ENCODE assay signal across 8 mouse cellular contexts in genomic region chr7:80370649-80371040, GRCm38 (mm10). TPM values are rescaled to one million over a fixed set of nuclear protein-coding genes. Genes with fewer than 3 reads are reported as not detected.
DNase-seq lines count a peak whose midpoint lies in the region; ATAC-seq and TF ChIP-seq lines count a peak whose summit lies in the region.

No protein-coding gene starts in this region.

- TF ChIP-seq EP300 in lung, postnatal 0 days (IDR thresholded peaks at IDR 0.05) = no peak

- peak; percentile 75 for DNase-seq in forebrain, postnatal 0 days
- peak; percentile 85 for DNase-seq in heart, postnatal 4 days
- DNase-seq in layer of hippocampus, postnatal 10 days (ENCODE audit: low spot score in 2 of 2) = peak; percentile 77 to 80
- peak; percentile 86 for DNase-seq in lung, postnatal 0 days (ENCODE audit: low spot score)
- peak; percentile 62 for DNase-seq in ovary, postnatal 14 days (ENCODE audit: low spot score)
- peak; percentile 79 to 82 for DNase-seq in thymus, postnatal 10 days (ENCODE audit: low spot score in 2 of 2)

- H3K27me3 ChIP-seq in E14TG2a.4 (ENCODE audit: insufficient read depth, low read length) = peaks cover 56% of the 10 kb centered on the region
- H3K27me3 ChIP-seq in forebrain, postnatal 0 days (ENCODE audit: insufficient read depth, low read length) = no peaks in the 10 kb centered on the region
- H3K27me3 ChIP-seq in lung, postnatal 0 days (replicated peaks; ENCODE audit: insufficient read depth, low read length) = no peaks in the 10 kb centered on the region

- H3K9me3 ChIP-seq in E14TG2a.4 (ENCODE audit: low read length) = no peaks in the 10 kb centered on the region
- no peaks in the 10 kb centered on the region for H3K9me3 ChIP-seq in forebrain, postnatal 0 days (ENCODE audit: low read length)
- no peaks in the 10 kb centered on the region for H3K9me3 ChIP-seq in lung, postnatal 0 days (ENCODE audit: low read length)

- ATAC-seq in forebrain, postnatal 0 days = peak; percentile 67
- peak; percentile 64 for ATAC-seq in lung, postnatal 0 days

- H3K36me3 ChIP-seq in E14TG2a.4 (ENCODE audit: insufficient read depth, low read length) = peaks cover 21% of the 10 kb centered on the region
- peaks cover 29% of the 10 kb centered on the region for H3K36me3 ChIP-seq in forebrain, postnatal 0 days (ENCODE audit: insufficient read depth)
- 0 out of 2 replicates have a peak, but pooled peaks cover 4% of the 10 kb centered on the region for H3K36me3 ChIP-seq in lung, postnatal 0 days (ENCODE audit: insufficient read depth, low read length)

- TF ChIP-seq CTCF in E14TG2a.4 (conservative IDR thresholded peaks at IDR 0.05; ENCODE audit: low read length) = no peak
- no peak for TF ChIP-seq CTCF in forebrain, postnatal 0 days (IDR thresholded peaks at IDR 0.05; ENCODE audit: low read depth)
- TF ChIP-seq CTCF in lung, postnatal 0 days (IDR thresholded peaks at IDR 0.05) = no peak; the same call in 1 of the 2 replicates

- H3K4me2 ChIP-seq in forebrain, postnatal 0 days (ENCODE audit: low read depth) = peak overlapping the region; percentile 49
- H3K4me2 ChIP-seq in lung, postnatal 0 days (replicated peaks; ENCODE audit: low read depth, low read length) = peak overlapping the region; percentile 91

- 1% methylated on average over 29 of the region's 31 CpGs for WGBS in forebrain, postnatal 0 days
- WGBS in lung, postnatal 0 days = under 1% methylated on average over 22 of the region's 31 CpGs

- peaks cover 41% of the 10 kb centered on the region for H3K4me1 ChIP-seq in E14TG2a.4 (replicated peaks; ENCODE audit: low read depth, low read length)
- H3K4me1 ChIP-seq in brown adipose tissue, adult 24 weeks (ENCODE audit: control insufficient read depth, insufficient read depth, insufficient read length, low read length) = peaks cover 3% of the 10 kb centered on the region; the same call in 1 of the 2 replicates
- no peaks in the 10 kb centered on the region for H3K4me1 ChIP-seq in forebrain, postnatal 0 days (ENCODE audit: insufficient read depth)
- H3K4me1 ChIP-seq in lung, postnatal 0 days (ENCODE audit: insufficient read depth, low read depth, low read length) = peaks cover 8% of the 10 kb centered on the region

- H3K9ac ChIP-seq in forebrain, postnatal 0 days = peak overlapping the region; percentile 86
- H3K9ac ChIP-seq in lung, postnatal 0 days (replicated peaks; ENCODE audit: low read depth) = peak overlapping the region; percentile 64

- peak overlapping the region; percentile 54 for H3K27ac ChIP-seq in brown adipose tissue, adult 24 weeks (replicated peaks; ENCODE audit: low read depth, low read length)
- H3K27ac ChIP-seq in forebrain, postnatal 0 days (ENCODE audit: low read depth, low read length) = peak overlapping the region; percentile 85
- H3K27ac ChIP-seq in lung, postnatal 0 days (ENCODE audit: low read length) = peak overlapping the region; percentile 87

- peak overlapping the region; percentile 86 for H3K4me3 ChIP-seq in E14TG2a.4 (replicated peaks; ENCODE audit: low read length)
- peak overlapping the region; percentile 84 for H3K4me3 ChIP-seq in brown adipose tissue, adult 24 weeks (ENCODE audit: insufficient read depth, low read depth, low read length)
- H3K4me3 ChIP-seq in forebrain, postnatal 0 days (ENCODE audit: low read depth, low read length) = peak overlapping the region; percentile 84
- peak overlapping the region; percentile 92 for H3K4me3 ChIP-seq in lung, postnatal 0 days (ENCODE audit: low read depth, low read length)

RNA-seq across cellular contexts. Expression of gene Man2a2, which starts 0.5 kb away (rescaled TPM):
- polyA plus RNA-seq in brown adipose tissue, adult 24 weeks (2012; ENCODE audit: insufficient read depth, insufficient read length, missing spikeins) = 56.3 and 65.8 TPM in 2 replicates
- 49.4 and 54.8 TPM in 2 replicates for total RNA-seq in forebrain, postnatal 0 days (2014; rRNA removed)
- 6.5 and 12.0 TPM in 2 replicates for polyA plus RNA-seq in forebrain, postnatal 0 days (2015; fragmentation: Nextera tagmentation; extraction: Ambion mirVana)
- 10 to 100 TPM; 65.0 to 65.6 TPM for total RNA-seq in heart, postnatal 4 days (2021)
- total RNA-seq in layer of hippocampus, postnatal 10 days (2021) = 100 to 1,000 TPM; 106 to 115 TPM
- polyA plus RNA-seq in lung, postnatal 0 days (2015; fragmentation: Nextera tagmentation; extraction: Ambion mirVana) = 8.5 and 9.6 TPM in 2 replicates

RNA-seq across cellular contexts. Expression of gene Fes, which starts 17.1 kb away (rescaled TPM):
- polyA plus RNA-seq in brown adipose tissue, adult 24 weeks (2012; ENCODE audit: insufficient read depth, insufficient read length, missing spikeins) = 5.6 and 5.8 TPM in 2 replicates
- total RNA-seq in forebrain, postnatal 0 days (2014; rRNA removed) = 4.5 and 6.4 TPM in 2 replicates
- 2.5 and 2.8 TPM in 2 replicates for polyA plus RNA-seq in forebrain, postnatal 0 days (2015; fragmentation: Nextera tagmentation; extraction: Ambion mirVana)
- total RNA-seq in heart, postnatal 4 days (2021) = 10 to 100 TPM; 16.4 to 21.5 TPM
- total RNA-seq in layer of hippocampus, postnatal 10 days (2021) = 10 to 100 TPM in 1 of 2 experiments, 1 to 10 TPM in 1; 5.2 to 10.6 TPM
- 23.5 and 26.4 TPM in 2 replicates for polyA plus RNA-seq in lung, postnatal 0 days (2015; fragmentation: Nextera tagmentation; extraction: Ambion mirVana)

RNA-seq across cellular contexts. Expression of gene Hddc3, which starts 27.7 kb away (rescaled TPM):
- 35.2 and 35.6 TPM in 2 replicates for polyA plus RNA-seq in brown adipose tissue, adult 24 weeks (2012; ENCODE audit: insufficient read depth, insufficient read length, missing spikeins)
- total RNA-seq in forebrain, postnatal 0 days (2014; rRNA removed) = 33.2 and 44.4 TPM in 2 replicates
- polyA plus RNA-seq in forebrain, postnatal 0 days (2015; fragmentation: Nextera tagmentation; extraction: Ambion mirVana) = 14.6 and 16.7 TPM in 2 replicates
- total RNA-seq in heart, postnatal 4 days (2021) = 10 to 100 TPM; 40.9 to 42.1 TPM
- 10 to 100 TPM; 37.2 to 44.9 TPM for total RNA-seq in layer of hippocampus, postnatal 10 days (2021)
- polyA plus RNA-seq in lung, postnatal 0 days (2015; fragmentation: Nextera tagmentation; extraction: Ambion mirVana) = 8.5 and 9.2 TPM in 2 replicates

RNA-seq across cellular contexts. Expression of gene Unc45a, which starts 29.8 kb away (rescaled TPM):
- 12.8 and 19.7 TPM in 2 replicates for polyA plus RNA-seq in brown adipose tissue, adult 24 weeks (2012; ENCODE audit: insufficient read depth, insufficient read length, missing spikeins)
- 49.2 and 69.4 TPM in 2 replicates for total RNA-seq in forebrain, postnatal 0 days (2014; rRNA removed)
- 35.2 and 50.1 TPM in 2 replicates for polyA plus RNA-seq in forebrain, postnatal 0 days (2015; fragmentation: Nextera tagmentation; extraction: Ambion mirVana)
- 10 to 100 TPM; 22.9 to 24.9 TPM for total RNA-seq in heart, postnatal 4 days (2021)
- 10 to 100 TPM; 47.9 to 61.9 TPM for total RNA-seq in layer of hippocampus, postnatal 10 days (2021)
- 30.3 and 32.9 TPM in 2 replicates for polyA plus RNA-seq in lung, postnatal 0 days (2015; fragmentation: Nextera tagmentation; extraction: Ambion mirVana)

RNA-seq across cellular contexts. Expression of gene Furin, which starts 34.6 kb away (rescaled TPM):
- 46.7 and 50.2 TPM in 2 replicates for polyA plus RNA-seq in brown adipose tissue, adult 24 weeks (2012; ENCODE audit: insufficient read depth, insufficient read length, missing spikeins)
- total RNA-seq in forebrain, postnatal 0 days (2014; rRNA removed) = 16.9 and 21.8 TPM in 2 replicates
- 6.8 and 7.7 TPM in 2 replicates for polyA plus RNA-seq in forebrain, postnatal 0 days (2015; fragmentation: Nextera tagmentation; extraction: Ambion mirVana)
- total RNA-seq in heart, postnatal 4 days (2021) = 100 to 1,000 TPM; 104 to 113 TPM
- 10 to 100 TPM; 53.6 to 56.6 TPM for total RNA-seq in layer of hippocampus, postnatal 10 days (2021)
- polyA plus RNA-seq in lung, postnatal 0 days (2015; fragmentation: Nextera tagmentation; extraction: Ambion mirVana) = 24.4 and 27.3 TPM in 2 replicates

Comparison
In these comparisons a context has a peak if more than half of its experiments do, and no peak if none do; other contexts are left out.
1. Peak in every context shown above with its lines: DNase-seq, ATAC-seq, H3K4me3 ChIP-seq and H3K27ac ChIP-seq.